Mouse (Mus musculus) limb, embryonic 13.5 days (tissue): ENCODE results near the gene Traip. TPM values are rescaled to one million over a fixed set of nuclear protein-coding genes. Genes with fewer than 3 reads are reported as not detected.

Experiments used
- ATAC-seq: fragments of 200-750 bp; cut with Nextera tagmentation; 2 replicates; pipeline ENCODE4 v1.8.0; 2017; ENCODE audit warnings: low read depth, moderate number of reproducible peaks, moderate TSS enrichment; ENCODE audit not compliant: low FRiP score
- H3K27ac ChIP-seq: fragments of 300-500 bp; sonication (generic); 2 replicates; pipeline ENCODE4 v1.5.1; 2015; ENCODE audit warnings: inconsistent platforms, mild to moderate bottlenecking, moderate library complexity
- H3K27me3 ChIP-seq: fragments of 300-500 bp; sonication (generic); 2 replicates; pipeline ENCODE4 v1.6.1; 2015; ENCODE audit warnings: mild to moderate bottlenecking, inconsistent platforms
- H3K36me3 ChIP-seq: fragments of 300-500 bp; sonication (generic); 2 replicates; pipeline ENCODE4 v1.6.1; 2015; ENCODE audit warnings: inconsistent platforms, mild to moderate bottlenecking, moderate library complexity
- H3K4me1 ChIP-seq: fragments of 300-500 bp; sonication (generic); 2 replicates; pipeline ENCODE4 v1.6.1; 2015; ENCODE audit warnings: inconsistent platforms
- H3K4me2 ChIP-seq: fragments of 300-500 bp; sonication (generic); replicated peaks from 2 replicates; pipeline ENCODE4 v1.6.1; 2015; ENCODE audit warnings: inconsistent platforms, mild to moderate bottlenecking, moderate library complexity
- H3K4me3 ChIP-seq: fragments of 300-500 bp; sonication (generic); 2 replicates; pipeline ENCODE4 v1.5.1; 2015; ENCODE audit warnings: moderate library complexity, mild to moderate bottlenecking, inconsistent platforms
- H3K9ac ChIP-seq: fragments of 300-500 bp; sonication (generic); 2 replicates; pipeline ENCODE4 v1.6.1; 2015; ENCODE audit warnings: mild to moderate bottlenecking, inconsistent platforms
- H3K9me3 ChIP-seq: fragments of 300-500 bp; sonication (generic); 2 replicates; pipeline ENCODE4 v1.6.1; 2016; ENCODE audit warnings: inconsistent platforms
- WGBS: fragments of 180-500 bp; shearing (Covaris S2); methylation state at CpG from one replicate; pipeline ENCODE4 v1.1.7; 2015; 5-methylcytosine and 5-hydroxymethylcytosine counted together
- polyA plus RNA-seq: library from polyadenylated mRNA; unstranded; fragments of >200 nt; fragmentation: Nextera tagmentation; extraction: Ambion mirVana; gene quantifications from 2 replicates; pipeline ENCODE4 v1.2.1, GENCODE M21; 2015

The Traip gene
- polyA plus RNA-seq, 1 experiment from 2014 or later = 26.1 TPM

DNA sequence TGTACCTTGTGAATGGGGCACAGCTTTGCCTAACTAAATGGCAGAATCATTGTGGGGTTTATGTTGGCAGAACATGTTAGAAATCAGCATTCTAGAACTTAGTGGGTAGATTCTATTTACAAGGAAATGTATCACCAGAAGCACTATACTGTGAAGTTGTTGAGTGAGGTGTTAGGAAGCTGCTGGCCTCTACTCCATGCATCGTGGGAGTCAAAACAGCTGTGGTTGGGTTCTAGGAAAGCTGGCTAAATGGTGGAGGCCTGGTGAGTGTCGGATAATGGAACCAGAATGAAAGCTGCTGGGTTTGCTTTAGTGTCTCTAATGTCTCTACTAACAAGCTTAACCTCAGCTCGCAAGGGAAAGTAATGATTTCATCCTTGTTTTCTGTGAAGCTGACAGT, 67.2 kb downstream of the Traip start:
- 89% methylated on average over 3 of the region's 3 CpGs for WGBS
- no peaks in the 10 kb centered on the region for H3K9me3 ChIP-seq
- no peak for ATAC-seq
- no peaks in the 10 kb centered on the region for H3K27me3 ChIP-seq
- no peak overlapping the region for H3K4me3 ChIP-seq
- no peaks in the 10 kb centered on the region for H3K4me1 ChIP-seq
- no peak overlapping the region for H3K9ac ChIP-seq
- H3K4me2 ChIP-seq = no peak overlapping the region
- no peak overlapping the region for H3K27ac ChIP-seq
- peaks cover 25% of the 10 kb centered on the region for H3K36me3 ChIP-seq

DNA sequence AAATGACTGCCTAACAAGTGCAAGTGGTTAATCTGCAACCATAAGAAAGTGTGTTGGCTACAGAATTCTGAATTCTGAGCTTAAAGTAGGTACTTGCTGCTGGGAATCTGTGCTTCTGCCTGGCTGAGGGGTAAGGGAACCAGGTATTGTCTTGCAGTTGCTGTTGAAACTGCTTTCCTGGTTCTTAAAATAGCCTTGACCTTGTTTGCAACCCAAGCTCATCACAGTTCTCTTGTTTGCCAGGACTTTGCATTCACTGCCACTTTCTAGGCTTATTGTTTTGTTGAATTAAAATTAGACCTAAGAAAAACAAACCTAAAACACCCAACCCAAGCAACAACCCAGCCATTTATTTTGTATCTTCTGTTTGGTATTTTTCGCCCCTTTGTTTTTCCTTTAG, 70.8 kb downstream of the Traip start:
- no peak overlapping the region for H3K4me2 ChIP-seq
- H3K9ac ChIP-seq = no peak overlapping the region
- H3K36me3 ChIP-seq = peaks cover 26% of the 10 kb centered on the region
- H3K4me3 ChIP-seq = no peak overlapping the region
- no peaks in the 10 kb centered on the region for H3K9me3 ChIP-seq
- WGBS = 88% methylated on average over 1 of the region's 1 CpGs
- no peak for ATAC-seq
- H3K4me1 ChIP-seq = no peaks in the 10 kb centered on the region
- H3K27ac ChIP-seq = no peak overlapping the region
- H3K27me3 ChIP-seq = no peaks in the 10 kb centered on the region

Other genes starting within 250 kb of the Traip start
- 31.8 and 32.1 TPM in 2 replicates for gene Sema3f, start 239.7 kb upstream of the Traip start, polyA plus RNA-seq
- 257 and 270 TPM in 2 replicates for gene Rbm5, start 179.1 kb upstream of the Traip start, polyA plus RNA-seq
- gene Rbm6, start 76.9 kb upstream of the Traip start, polyA plus RNA-seq = 94.7 and 97.7 TPM in 2 replicates
- 11.0 and 13.4 TPM in 2 replicates for gene Mon1a, start 62.0 kb upstream of the Traip start, polyA plus RNA-seq
- gene Mst1r, start 43.3 kb upstream of the Traip start, polyA plus RNA-seq = 3.2 and 3.3 TPM in 2 replicates
- gene Actl11, start 21.7 kb upstream of the Traip start, polyA plus RNA-seq = not detected in 2 replicates
- 9.8 and 10.0 TPM in 2 replicates for gene Camkv, start 14.5 kb upstream of the Traip start, polyA plus RNA-seq
- 34.6 and 35.4 TPM in 2 replicates for gene Uba7, start 25.4 kb downstream of the Traip start, polyA plus RNA-seq
- 11.3 and 13.2 TPM in 2 replicates for gene Gm20661, start 32.9 kb downstream of the Traip start, polyA plus RNA-seq
- 121 and 131 TPM in 2 replicates for gene Inka1, start 35.7 kb downstream of the Traip start, polyA plus RNA-seq
- 18.2 and 18.6 TPM in 2 replicates for gene Cdhr4, start 42.4 kb downstream of the Traip start, polyA plus RNA-seq
- 0.68 and 1.2 TPM in 2 replicates for gene Gm20662, start 46.2 kb downstream of the Traip start, polyA plus RNA-seq
- gene Ip6k1, start 52.4 kb downstream of the Traip start, polyA plus RNA-seq = 70.1 and 72.8 TPM in 2 replicates
- 34.1 and 36.2 TPM in 2 replicates for gene Gmppb, start 99.1 kb downstream of the Traip start, polyA plus RNA-seq
- 3.1 and 4.4 TPM in 2 replicates for gene Amigo3, start 103.0 kb downstream of the Traip start, polyA plus RNA-seq
- 0.20 and 0.51 TPM in 2 replicates for gene Mst1, start 130.3 kb downstream of the Traip start, polyA plus RNA-seq
- gene Rnf123, start 133.2 kb downstream of the Traip start, polyA plus RNA-seq = 31.2 and 35.2 TPM in 2 replicates
- gene Apeh, start 144.5 kb downstream of the Traip start, polyA plus RNA-seq = 42.5 and 47.3 TPM in 2 replicates
- 0.88 and 0.89 TPM in 2 replicates for gene Bsn, start 240.2 kb downstream of the Traip start, polyA plus RNA-seq